Mouse (Mus musculus): ENCODE data around the gene Frmd4a.

GRCm38 (mm10) chr2:4300816-4301215 lies 283.3 kb downstream of the Frmd4a start:
- no peak for TF ChIP-seq CTCF (IDR thresholded peaks at IDR 0.05; ENCODE audit: low read depth)
- TF ChIP-seq EP300 (IDR thresholded peaks at IDR 0.05; ENCODE audit: low read depth): no peak

Data from heart, postnatal 0 days (tissue).